Mouse (Mus musculus): Measurements from ENCODE around the gene Blvrb. TPM values are rescaled to one million over a fixed set of nuclear protein-coding genes. Genes with fewer than 3 reads are reported as not detected.

Gene Blvrb
- total and polyA plus RNA-seq, 3 experiments: 210 to 245 TPM; not detected in 1

DNA sequence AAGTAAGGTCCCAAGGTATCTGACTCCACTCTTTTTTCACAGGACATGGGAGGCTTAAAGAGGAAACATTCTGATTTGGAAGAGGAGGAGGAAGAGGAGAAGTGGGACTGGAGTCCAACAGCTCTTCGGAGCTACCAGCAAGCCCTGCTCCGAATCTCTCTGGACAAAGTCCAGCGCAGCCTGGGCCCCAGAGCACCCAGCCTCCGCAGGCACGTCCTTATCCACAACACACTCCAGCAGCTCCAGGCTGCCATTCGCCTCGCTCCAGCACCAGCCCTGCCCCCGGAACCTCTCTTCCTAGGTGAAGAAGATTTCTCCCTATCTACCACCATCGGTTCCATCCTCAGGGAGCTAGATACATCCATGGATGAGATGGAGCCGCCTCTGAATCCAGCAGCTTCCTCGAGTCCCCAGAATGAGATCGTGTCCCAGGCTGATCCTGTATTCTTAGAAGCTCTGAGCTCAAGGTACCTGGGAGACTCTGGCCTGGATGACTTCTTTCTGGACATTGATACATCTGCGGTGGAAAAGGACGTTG, 28.4 kb downstream of the Blvrb start:
- H3K27me3 ChIP-seq (ENCODE audit: control insufficient read depth in 1 of 2, insufficient read depth in 2 of 2, low read length in 2 of 2): no peaks in the 10 kb centered on the region
- TF ChIP-seq E2F4 (IDR thresholded peaks at IDR 0.05; ENCODE audit: borderline replicate concordance, low read depth, low read length) (no peak), POLR2AphosphoS5 (IDR thresholded peaks at IDR 0.05; ENCODE audit: borderline replicate concordance, low read depth, low read length) (no peak), MAZ (IDR thresholded peaks at IDR 0.05; ENCODE audit: low read depth, low read length) (no peak), MYB (IDR thresholded peaks at IDR 0.05; ENCODE audit: low read depth, low read length) (no peak), ZNF384 (IDR thresholded peaks at IDR 0.05; ENCODE audit: low read depth, low read length) (no peak), CHD2 (IDR thresholded peaks at IDR 0.05; ENCODE audit: low read length) (no peak), USF2 (IDR thresholded peaks at IDR 0.05; ENCODE audit: borderline replicate concordance in 1 of 2, insufficient read depth in 1 of 2, low read depth in 1 of 2, low read length in 2 of 2) (no peak), ZMIZ1 (IDR thresholded peaks at IDR 0.05; ENCODE audit: low read depth, low read length) (no peak), NELFE (IDR thresholded peaks at IDR 0.05; ENCODE audit: low read depth, low read length) (no peak), SMC3 (IDR thresholded peaks at IDR 0.05; ENCODE audit: low read depth, low read length) (no peak), JUND (IDR thresholded peaks at IDR 0.05; ENCODE audit: low read depth, low read length) (no peak), EP300 (IDR thresholded peaks at IDR 0.05; ENCODE audit: low read depth in 1 of 2, low read length in 2 of 2) (no peak), MXI1 (IDR thresholded peaks at IDR 0.05; ENCODE audit: low read depth, low read length) (no peak), RAD21 (IDR thresholded peaks at IDR 0.05; ENCODE audit: low read depth, low read length) (no peak), TBP (IDR thresholded peaks at IDR 0.05; ENCODE audit: low read depth, low read length) (no peak), ZKSCAN1 (IDR thresholded peaks at IDR 0.05; ENCODE audit: low read depth, low read length) (no peak), MEF2A (IDR thresholded peaks at IDR 0.05; ENCODE audit: extremely low read depth, insufficient replicate concordance, low read depth, low read length, poor library complexity, severe bottlenecking) (no peak)
- H3K27ac ChIP-seq (ENCODE audit: control insufficient read depth, low read depth, low read length): no peak overlapping the region
- no peaks in the 10 kb centered on the region; the same call in 1 of the 2 replicates for H3K79me2 ChIP-seq (ENCODE audit: control insufficient read depth, insufficient read depth, low read length, poor library complexity)
- DNase-seq (ENCODE audit: low read depth, low spot score): no peak
- no peaks in the 10 kb centered on the region for H3K9me3 ChIP-seq (replicated peaks; ENCODE audit: insufficient read depth, low read length)
- no peak overlapping the region for H3K9ac ChIP-seq (ENCODE audit: control insufficient read depth, low read depth, low read length, poor library complexity, severe bottlenecking)
- H3K4me1 ChIP-seq (ENCODE audit: control insufficient read depth in 1 of 2, insufficient read depth in 2 of 2, low read length in 2 of 2): peaks cover 2 to 18% of the 10 kb centered on the region in 2 experiments; a peak in 3 of 4 replicates
- H3K36me3 ChIP-seq (ENCODE audit: control insufficient read depth in 1 of 2, insufficient read depth in 2 of 2, low read length in 2 of 2): peaks cover 0 to 10% of the 10 kb centered on the region in 2 experiments; a peak in 2 of 4 replicates
- no peak overlapping the region for H3K4me3 ChIP-seq (ENCODE audit: control insufficient read depth in 1 of 2, insufficient read depth in 1 of 2, low read depth in 2 of 2, low read length in 2 of 2)

GRCm38 (mm10) chr7:27478561-27478960, 30.8 kb downstream of the Blvrb start:
- no peaks in the 10 kb centered on the region for H3K9me3 ChIP-seq (replicated peaks; ENCODE audit: insufficient read depth, low read length)
- H3K4me3 ChIP-seq (ENCODE audit: control insufficient read depth in 1 of 2, insufficient read depth in 1 of 2, low read depth in 2 of 2, low read length in 2 of 2): no peak overlapping the region
- H3K4me1 ChIP-seq (ENCODE audit: control insufficient read depth in 1 of 2, insufficient read depth in 2 of 2, low read length in 2 of 2): peaks cover 4 to 21% of the 10 kb centered on the region in 2 experiments; a peak in 3 of 4 replicates
- no peak overlapping the region for H3K27ac ChIP-seq (ENCODE audit: control insufficient read depth, low read depth, low read length)
- TF ChIP-seq CTCF (IDR thresholded peaks at IDR 0.05 in 2 of 3, conservative IDR thresholded peaks at IDR 0.05 in 1 of 3; ENCODE audit: control insufficient read depth in 1 of 3, insufficient read depth in 1 of 3, low read depth in 2 of 3, low read length in 3 of 3, poor library complexity in 1 of 3, severe bottlenecking in 1 of 3) (0 out of 6 replicates have a peak, but pooled peaks of 1 of the 3 experiments have one; percentile 5), RCOR1 (IDR thresholded peaks at IDR 0.05; ENCODE audit: low read depth, low read length) (no peak), KAT2A (conservative IDR thresholded peaks at IDR 0.05; ENCODE audit: low read depth, low read length) (no peak)
- DNase-seq (ENCODE audit: low read depth, low spot score): no peak
- no peaks in the 10 kb centered on the region; the same call in 1 of the 2 replicates for H3K79me2 ChIP-seq (ENCODE audit: control insufficient read depth, insufficient read depth, low read length, poor library complexity)
- H3K36me3 ChIP-seq (ENCODE audit: control insufficient read depth in 1 of 2, insufficient read depth in 2 of 2, low read length in 2 of 2): peaks cover 0 to 14% of the 10 kb centered on the region in 2 experiments; a peak in 2 of 4 replicates
- H3K9ac ChIP-seq (ENCODE audit: control insufficient read depth, low read depth, low read length, poor library complexity, severe bottlenecking): no peak overlapping the region
- H3K27me3 ChIP-seq (ENCODE audit: control insufficient read depth in 1 of 2, insufficient read depth in 2 of 2, low read length in 2 of 2): no peaks in the 10 kb centered on the region
